Mouse (Mus musculus) hindbrain, embryonic 10.5 days (tissue): Measurements from ENCODE around the gene Evl. TPM values are rescaled to one million over a fixed set of nuclear protein-coding genes. Genes with fewer than 3 reads are reported as not detected.
A peak's percentile ranks its signal among the peaks of the same experiment; 100 is the strongest.
"Not testable (repeated sequence)": the region's sequence is repeated elsewhere in the genome, so short reads cannot be mapped to it uniquely, and the experiment has no call there.

Experiments
- DNase-seq: peaks from one replicate; pipeline ENCODE4 v3.0.0-alpha.2; 2017; ENCODE audit warnings: low spot score
- H3K27ac ChIP-seq: fragments of 300-500 bp; sonication (generic); 2 replicates; pipeline ENCODE4 v1.5.1; 2016; ENCODE audit warnings: mild to moderate bottlenecking, moderate library complexity
- H3K27me3 ChIP-seq: fragments of 300-500 bp; sonication (generic); 2 replicates; pipeline ENCODE4 v1.6.1; 2016; ENCODE audit warnings: mild to moderate bottlenecking; ENCODE audit not compliant: poor library complexity, insufficient read depth, severe bottlenecking
- H3K36me3 ChIP-seq: fragments of 300-500 bp; sonication (generic); 2 replicates; pipeline ENCODE4 v1.6.1; 2016; ENCODE audit warnings: mild to moderate bottlenecking, moderate library complexity
- H3K4me1 ChIP-seq: fragments of 300-500 bp; sonication (generic); replicated peaks from 2 replicates; pipeline ENCODE4 v1.6.1; 2016; ENCODE audit warnings: mild to moderate bottlenecking
- H3K4me3 ChIP-seq: fragments of 300-500 bp; sonication (generic); 2 replicates; pipeline ENCODE4 v1.5.1; 2016; ENCODE audit warnings: mild to moderate bottlenecking, moderate library complexity
- H3K9me3 ChIP-seq: fragments of 300-500 bp; sonication (generic); 2 replicates; pipeline ENCODE4 v1.6.1; 2016; ENCODE audit warnings: mild to moderate bottlenecking, moderate library complexity
- WGBS: fragments of 180-500 bp; shearing (Covaris S2); methylation state at CpG from one replicate; pipeline ENCODE4 v1.1.7; 2016; 5-methylcytosine and 5-hydroxymethylcytosine counted together
- microRNA counts: library from miRNA; unstranded; fragments of <30 nt; microRNA quantifications from one replicate; lab custom pipeline; 2017
- polyA plus RNA-seq: library from polyadenylated mRNA; unstranded; fragments of >200 nt; fragmentation: Nextera tagmentation; extraction: Ambion mirVana; gene quantifications from 2 replicates; pipeline ENCODE4 v1.2.1, GENCODE M21; 2016

Evl gene
- polyA plus RNA-seq, 1 experiment from 2014 or later = 75.2 TPM

DNA sequence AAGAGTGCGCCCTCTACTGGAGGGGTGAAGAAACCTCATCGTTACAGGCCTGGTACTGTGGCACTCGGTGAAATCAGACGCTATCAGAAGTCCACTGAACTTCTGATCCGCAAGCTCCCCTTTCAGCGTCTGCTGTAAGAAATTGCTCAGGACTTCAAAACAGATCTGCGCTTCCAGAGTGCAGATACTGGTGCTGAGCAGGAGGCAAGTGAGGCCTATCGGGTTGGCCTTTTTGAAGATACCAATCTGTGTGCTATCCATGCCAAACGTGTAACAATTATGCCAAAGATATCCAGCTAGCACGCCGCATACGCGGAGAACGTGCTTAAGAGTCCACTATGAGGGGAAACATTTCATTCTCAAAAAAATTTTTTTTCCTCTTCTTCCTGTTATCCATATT, 159.5 kb downstream of the Evl start:
- H3K27me3 ChIP-seq, H3K4me1 ChIP-seq, DNase-seq, H3K4me3 ChIP-seq, H3K27ac ChIP-seq, H3K36me3 ChIP-seq, H3K9me3 ChIP-seq: not testable (repeated sequence)
- 95% methylated on average over 14 of the region's 14 CpGs for WGBS

DNA sequence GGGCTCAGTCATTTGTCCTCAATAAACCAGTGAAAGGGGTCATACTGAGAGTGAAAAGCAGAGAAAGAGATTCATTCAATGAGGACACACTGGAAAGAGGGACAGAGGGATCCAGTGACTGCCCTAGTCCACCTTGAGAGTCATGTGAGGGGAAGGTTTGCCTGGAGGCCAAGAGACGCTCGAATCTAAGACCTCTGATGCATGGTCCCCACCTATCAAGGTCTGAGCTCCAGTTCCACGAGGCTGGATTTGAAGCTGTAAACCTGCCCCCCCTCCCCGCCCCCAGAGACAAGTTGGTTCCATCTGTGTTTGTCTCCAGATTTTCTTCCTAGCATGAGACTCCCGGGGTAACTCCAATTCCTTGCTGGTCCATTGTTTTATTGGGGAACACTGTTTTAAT, 161.3 kb downstream of the Evl start:
- 84% methylated on average over 5 of the region's 5 CpGs for WGBS
- H3K4me1 ChIP-seq = no peaks in the 10 kb centered on the region
- H3K27ac ChIP-seq = no peak overlapping the region
- 0 out of 2 replicates have a peak, but pooled peaks cover 3% of the 10 kb centered on the region for H3K9me3 ChIP-seq
- H3K36me3 ChIP-seq = no peaks in the 10 kb centered on the region
- no peaks in the 10 kb centered on the region for H3K27me3 ChIP-seq
- no peak for DNase-seq
- H3K4me3 ChIP-seq = no peak overlapping the region

DNA sequence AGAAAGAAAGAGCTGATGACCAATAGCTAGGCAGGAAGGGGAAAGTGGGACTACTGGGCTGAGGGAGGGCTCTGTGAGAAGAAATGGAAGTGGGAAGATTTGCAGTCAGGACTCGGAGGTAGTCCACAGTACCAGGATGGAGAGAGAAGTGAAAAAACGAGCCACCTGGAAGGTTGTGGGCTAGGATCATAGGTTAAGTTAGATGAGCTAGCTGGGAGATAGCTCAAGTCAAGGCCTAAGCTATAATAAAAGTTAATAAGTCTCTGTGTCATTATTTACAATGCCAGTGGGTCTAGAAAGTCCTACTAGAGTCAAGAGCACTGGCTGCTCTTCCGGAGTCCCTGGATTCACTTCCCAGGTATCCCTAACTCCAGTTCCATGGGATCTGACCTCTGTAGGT, 164.0 kb downstream of the Evl start:
- Histone ChIP-seq H3K9me3 (0 out of 2 replicates have a peak, but pooled peaks cover 3% of the 10 kb centered on the region), H3K4me3 (no peak overlapping the region), H3K36me3 (no peaks in the 10 kb centered on the region), H3K4me1 (no peaks in the 10 kb centered on the region), H3K27me3 (no peaks in the 10 kb centered on the region), H3K27ac (no peak overlapping the region)
- 90% methylated on average over 3 of the region's 3 CpGs for WGBS
- DNase-seq = no peak

DNA sequence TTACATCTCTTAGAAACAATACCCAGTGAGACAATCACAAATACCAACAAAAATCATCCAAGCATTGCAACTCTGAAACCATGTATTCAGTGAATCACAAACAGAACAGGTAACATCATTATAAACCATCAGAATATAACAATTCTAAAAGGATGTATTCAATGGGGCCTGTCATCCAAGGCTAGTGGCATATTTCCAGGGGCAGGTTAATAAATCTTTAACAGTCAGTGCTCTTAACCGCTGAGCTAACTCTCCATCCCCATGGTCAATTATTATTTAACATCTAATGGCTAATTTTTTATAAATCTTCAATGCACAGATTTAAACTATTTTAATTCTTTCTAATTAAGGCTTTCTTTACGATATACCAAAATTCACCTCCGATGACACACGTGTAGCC, 167.9 kb downstream of the Evl start:
- Histone ChIP-seq H3K27me3 (no peaks in the 10 kb centered on the region), H3K36me3 (no peaks in the 10 kb centered on the region), H3K4me1 (no peaks in the 10 kb centered on the region), H3K9me3 (peaks cover 8% of the 10 kb centered on the region; the same call in 1 of the 2 replicates), H3K27ac (no peak overlapping the region), H3K4me3 (no peak overlapping the region)
- 92% methylated on average over 4 of the region's 4 CpGs for WGBS
- no peak for DNase-seq

DNA sequence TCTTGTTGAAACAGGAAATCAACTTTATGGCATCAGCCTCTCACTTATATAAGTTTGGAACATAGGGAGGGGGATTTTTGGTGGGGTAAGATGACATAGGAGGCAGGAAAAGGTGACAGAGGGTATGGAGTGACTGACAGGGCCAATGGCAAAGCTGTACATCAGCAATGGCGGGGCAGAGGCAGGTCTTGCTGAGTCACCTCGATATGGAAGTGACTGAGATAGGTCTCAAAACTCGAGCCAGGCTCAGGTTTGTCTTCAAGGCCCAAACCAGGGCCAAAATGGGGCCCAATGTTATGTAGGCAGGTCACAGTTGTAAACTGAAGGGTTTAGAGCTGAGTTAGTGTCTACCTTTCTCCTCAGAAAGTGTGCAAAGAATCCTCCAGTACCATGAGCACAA, 169.3 kb downstream of the Evl start:
- Histone ChIP-seq H3K27ac (no peak overlapping the region), H3K27me3 (no peaks in the 10 kb centered on the region), H3K9me3 (peaks cover 6% of the 10 kb centered on the region; the same call in 1 of the 2 replicates), H3K4me3 (no peak overlapping the region), H3K4me1 (no peaks in the 10 kb centered on the region), H3K36me3 (no peaks in the 10 kb centered on the region)
- 84% methylated on average over 3 of the region's 3 CpGs for WGBS
- no peak for DNase-seq

DNA sequence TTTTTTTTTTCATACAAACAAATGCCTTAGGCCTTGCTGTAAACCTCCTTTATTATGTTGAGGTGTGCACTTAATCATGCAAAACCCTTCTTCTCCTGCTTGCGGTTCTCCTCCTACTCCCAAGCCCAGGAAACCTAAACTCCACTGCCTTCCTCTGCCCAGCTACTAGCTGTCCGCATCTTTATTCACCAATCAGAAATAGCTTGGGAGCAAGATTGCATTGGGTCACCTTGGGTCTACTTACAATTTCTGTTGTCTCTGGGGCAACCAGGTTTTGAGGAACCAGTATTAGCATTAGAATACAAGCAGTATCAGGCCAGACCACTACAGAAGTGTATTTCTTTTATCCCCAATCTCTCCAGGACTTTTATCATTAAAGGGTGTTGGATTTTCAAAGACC, 179.9 kb downstream of the Evl start:
- H3K27ac ChIP-seq = no peak overlapping the region
- no peaks in the 10 kb centered on the region for H3K36me3 ChIP-seq
- 90% methylated on average over 2 of the region's 2 CpGs for WGBS
- H3K4me1 ChIP-seq = no peaks in the 10 kb centered on the region
- H3K9me3 ChIP-seq = peaks cover 3% of the 10 kb centered on the region; the same call in 1 of the 2 replicates
- no peaks in the 10 kb centered on the region for H3K27me3 ChIP-seq
- no peak for DNase-seq
- H3K4me3 ChIP-seq = no peak overlapping the region

DNA sequence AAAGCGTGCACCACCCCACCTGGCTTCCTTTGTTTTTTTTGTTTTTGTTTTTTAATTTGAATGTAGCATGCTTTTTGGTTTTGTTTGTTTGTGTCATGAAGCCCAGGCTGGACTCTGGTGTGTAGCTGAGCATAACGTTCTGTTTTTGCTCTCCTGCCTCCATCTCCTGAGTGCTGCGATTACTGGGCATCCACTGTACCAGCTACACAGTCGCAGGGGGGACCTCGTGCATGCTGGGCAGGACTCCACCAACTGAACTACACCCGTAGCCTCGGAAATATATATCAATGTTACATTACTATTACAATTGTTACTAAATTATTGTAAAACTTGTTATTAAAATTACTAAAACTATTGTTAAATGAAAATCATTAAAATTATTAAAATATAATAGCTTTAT, 183.3 kb downstream of the Evl start:
- H3K36me3 ChIP-seq = no peaks in the 10 kb centered on the region

More for the DNA sequence above, 183.3 kb downstream of the Evl start:
- H3K9me3 ChIP-seq = peaks cover 3% of the 10 kb centered on the region; the same call in 1 of the 2 replicates
- no peaks in the 10 kb centered on the region for H3K4me1 ChIP-seq
- H3K4me3 ChIP-seq = no peak overlapping the region
- no peak overlapping the region for H3K27ac ChIP-seq
- 91% methylated on average over 7 of the region's 7 CpGs for WGBS
- H3K27me3 ChIP-seq = no peaks in the 10 kb centered on the region
- no peak for DNase-seq

MicroRNAs encoded within 50 kb of the gene (microRNA counts, 519-probe panel; counts per million panel counts)
- 4,059 counts per million, percentile 89 among the panel's probes with 10 or more counts for microRNA mmu-miR-342-3p (lab: Ali Mortazavi, UCI)
- microRNA mmu-miR-342-5p (lab: Ali Mortazavi, UCI) = 1,255 counts per million, percentile 77 among the panel's probes with 10 or more counts

Other genes starting within 250 kb of the Evl start
- 3.0 and 3.2 TPM in 2 replicates for gene Hhipl1, start 248.4 kb upstream of the Evl start, polyA plus RNA-seq
- gene Cyp46a1, start 220.3 kb upstream of the Evl start, polyA plus RNA-seq = 17.8 and 19.1 TPM in 2 replicates
- 104 and 125 TPM in 2 replicates for gene Eml1, start 183.8 kb upstream of the Evl start, polyA plus RNA-seq
- 1.6 and 2.1 TPM in 2 replicates for gene Degs2, start 147.6 kb downstream of the Evl start, polyA plus RNA-seq
- 15.0 and 18.6 TPM in 2 replicates for gene Yy1, start 238.3 kb downstream of the Evl start, polyA plus RNA-seq